29 mouse cellular contexts compared by ENCODE assay signal in the genomic region with DNA sequence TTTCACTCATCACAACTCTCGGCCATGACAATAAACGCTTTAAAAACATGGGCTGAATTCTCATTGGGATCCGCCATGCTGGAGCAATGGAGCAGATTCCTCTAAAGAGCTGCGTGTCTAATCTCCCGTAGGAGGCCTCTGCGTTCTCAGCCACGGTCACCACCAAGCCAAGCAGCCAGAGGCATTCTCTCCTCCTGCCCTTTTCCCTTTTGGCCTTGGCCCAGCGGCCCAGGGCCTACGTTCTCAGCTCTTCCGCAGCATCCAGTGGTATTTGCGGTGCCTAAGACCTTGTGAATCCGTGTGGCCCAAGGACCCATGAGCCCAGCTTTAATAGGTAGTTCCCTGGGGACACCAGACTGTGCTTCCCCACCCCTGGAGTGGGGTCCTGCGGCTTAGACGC. TPM values are rescaled to one million over a fixed set of nuclear protein-coding genes. Genes with fewer than 3 reads are reported as not detected.
DNase-seq lines count a peak whose midpoint lies in the region; ATAC-seq and TF ChIP-seq lines count a peak whose summit lies in the region.
"Had no signal": no experiment of that assay in that cellular context is flagged by ENCODE, and none has a peak within 500 bp of the region (broad histone marks: within the 10 kb centered on the region; RNA-seq: fewer than 3 reads in every experiment).

No protein-coding gene starts in this region.

- DNase-seq in adrenal gland, postnatal 36 days: peak; percentile 21 to 40
- DNase-seq in adrenal gland, adult 2 months: no peak
- DNase-seq in midbrain, embryonic 11.5 days (ENCODE audit: low spot score, missing footprints): peak; percentile 44
- peak; percentile 29 for DNase-seq in limb, embryonic 10.5 days (ENCODE audit: low spot score)
- no peak for DNase-seq in yolk sac, embryonic 10.5 days (ENCODE audit: low spot score)
- DNase-seq in layer of hippocampus, postnatal 25 days (ENCODE audit: extremely low spot score in 1 of 2, low spot score in 1 of 2): no peak
- DNase-seq: adrenal gland, adult 8-10 months; B cell, adult 2 months; cerebellum, adult 11-12 months; cerebellum, adult 8-10 months; cerebellum, postnatal 10 days; cerebellum, postnatal 36 days; gastrocnemius, adult 2 months; gastrocnemius, postnatal 14 days; heart, adult 18-20 months; heart, postnatal 14 days; heart, postnatal 4 days; kidney, adult 11 months had no signal

- no peaks in the 10 kb centered on the region for H3K36me3 ChIP-seq in midbrain, embryonic 11.5 days (ENCODE audit: control insufficient read depth, insufficient read depth, low read length)
- no peaks in the 10 kb centered on the region for H3K36me3 ChIP-seq in midbrain, embryonic 16.5 days (ENCODE audit: control insufficient read depth, insufficient read depth, low read length)
- H3K36me3 ChIP-seq in ES-Bruce4 (ENCODE audit: control insufficient read depth, insufficient read depth, low read length, poor library complexity, severe bottlenecking): no peaks in the 10 kb centered on the region
- H3K36me3 ChIP-seq in limb, embryonic 10.5 days: no peaks in the 10 kb centered on the region
- H3K36me3 ChIP-seq: forebrain, embryonic 10.5 days; heart, embryonic 10.5 days; heart, embryonic 13.5 days had no signal

- no peak for TF ChIP-seq POLR2A in ES-Bruce4 (IDR thresholded peaks at IDR 0.05; ENCODE audit: insufficient read depth, low read length)

- 79% methylated on average over 14 of the region's 14 CpGs for WGBS in midbrain, embryonic 11.5 days
- 81% methylated on average over 14 of the region's 14 CpGs for WGBS in midbrain, embryonic 16.5 days
- WGBS in limb, embryonic 10.5 days: 86% methylated on average over 14 of the region's 14 CpGs

- no peak overlapping the region for H3K4me3 ChIP-seq in midbrain, embryonic 11.5 days (ENCODE audit: low read depth, low read length)
- H3K4me3 ChIP-seq in midbrain, embryonic 16.5 days (ENCODE audit: low read depth, low read length): no peak overlapping the region
- 0 out of 2 replicates have a peak overlapping the region, but pooled peaks have one; percentile 4 for H3K4me3 ChIP-seq in ES-Bruce4 (ENCODE audit: low read depth, low read length)
- H3K4me3 ChIP-seq in limb, embryonic 10.5 days: no peak overlapping the region
- H3K4me3 ChIP-seq: forebrain, embryonic 10.5 days; forebrain, embryonic 13.5 days; gastrocnemius, adult 2 months; heart, embryonic 10.5 days; heart, embryonic 13.5 days had no signal

- H3K9me3 ChIP-seq in midbrain, embryonic 11.5 days (ENCODE audit: control insufficient read depth, low read length): no peaks in the 10 kb centered on the region
- H3K9me3 ChIP-seq in midbrain, embryonic 16.5 days (replicated peaks; ENCODE audit: control insufficient read depth, low read length, poor library complexity, severe bottlenecking): no peaks in the 10 kb centered on the region
- H3K9me3 ChIP-seq in ES-Bruce4 (replicated peaks; ENCODE audit: control insufficient read depth, insufficient read depth, low read length, poor library complexity, severe bottlenecking): no peaks in the 10 kb centered on the region
- no peaks in the 10 kb centered on the region for H3K9me3 ChIP-seq in limb, embryonic 10.5 days (replicated peaks)
- H3K9me3 ChIP-seq: forebrain, embryonic 10.5 days; forebrain, embryonic 13.5 days; heart, embryonic 10.5 days; heart, embryonic 13.5 days had no signal

- TF ChIP-seq CTCF in ES-Bruce4 (IDR thresholded peaks at IDR 0.05; ENCODE audit: low read depth, low read length): no peak

- H3K27me3 ChIP-seq in midbrain, embryonic 11.5 days (ENCODE audit: control insufficient read depth, insufficient read depth, low read length): no peaks in the 10 kb centered on the region
- H3K27me3 ChIP-seq in midbrain, embryonic 16.5 days (ENCODE audit: control insufficient read depth, insufficient read depth, low read depth, low read length): no peaks in the 10 kb centered on the region
- H3K27me3 ChIP-seq in ES-Bruce4 (ENCODE audit: control insufficient read depth, insufficient read depth, low read length, poor library complexity, severe bottlenecking): no peaks in the 10 kb centered on the region
- peaks cover 43% of the 10 kb centered on the region for H3K27me3 ChIP-seq in limb, embryonic 10.5 days (ENCODE audit: low read depth, poor library complexity, severe bottlenecking)
- H3K27me3 ChIP-seq: CH12.LX; forebrain, embryonic 13.5 days; heart, embryonic 13.5 days had no signal

- H3K9ac ChIP-seq in midbrain, embryonic 11.5 days (ENCODE audit: low read length): no peak overlapping the region
- no peak overlapping the region for H3K9ac ChIP-seq in midbrain, embryonic 16.5 days (ENCODE audit: low read depth, low read length)
- no peak overlapping the region for H3K9ac ChIP-seq in ES-Bruce4 (ENCODE audit: low read depth, poor library complexity, severe bottlenecking)
- H3K9ac ChIP-seq: forebrain, embryonic 13.5 days; hindbrain, embryonic 14.5 days had no signal

- H3K4me2 ChIP-seq in midbrain, embryonic 11.5 days: no peak overlapping the region
- no peak overlapping the region for H3K4me2 ChIP-seq in midbrain, embryonic 16.5 days (ENCODE audit: low read length)
- H3K4me2 ChIP-seq: forebrain, embryonic 13.5 days; heart, embryonic 13.5 days; hindbrain, embryonic 14.5 days had no signal

- peaks cover 7% of the 10 kb centered on the region for H3K4me1 ChIP-seq in midbrain, embryonic 11.5 days (ENCODE audit: control insufficient read depth, insufficient read depth, low read length)
- peaks cover 3% of the 10 kb centered on the region; the same call in 1 of the 2 replicates for H3K4me1 ChIP-seq in midbrain, embryonic 16.5 days (ENCODE audit: control insufficient read depth, insufficient read depth, low read length)
- H3K4me1 ChIP-seq in ES-Bruce4 (ENCODE audit: control insufficient read depth, insufficient read depth, low read length): no peaks in the 10 kb centered on the region
- peaks cover 58% of the 10 kb centered on the region for H3K4me1 ChIP-seq in limb, embryonic 10.5 days

- no peak for TF ChIP-seq EP300 in ES-Bruce4 (IDR thresholded peaks at IDR 0.05; ENCODE audit: insufficient read depth, low read depth, low read length)

- no peak overlapping the region for H3K27ac ChIP-seq in midbrain, embryonic 11.5 days (ENCODE audit: low read depth, low read length)
- no peak overlapping the region for H3K27ac ChIP-seq in midbrain, embryonic 16.5 days (ENCODE audit: low read length)
- no peak overlapping the region for H3K27ac ChIP-seq in ES-Bruce4 (ENCODE audit: insufficient read depth, low read length)
- peak overlapping the region; percentile 39; the same call in 1 of the 2 replicates for H3K27ac ChIP-seq in limb, embryonic 10.5 days
- H3K27ac ChIP-seq: forebrain, embryonic 13.5 days; gastrocnemius, adult 2 months; heart, embryonic 13.5 days; hindbrain, embryonic 14.5 days; hindbrain, postnatal 0 days had no signal

- no peak for ATAC-seq in midbrain, embryonic 11.5 days (ENCODE audit: low FRiP score)
- no peak for ATAC-seq in midbrain, embryonic 16.5 days
- ATAC-seq: forebrain, embryonic 13.5 days; forebrain, embryonic 16.5 days; hindbrain, postnatal 0 days; inflammation-experienced regulatory T-cells, adult 6 months had no signal

RNA-seq across cellular contexts. Expression of gene Comtd1, which starts 8.1 kb away (rescaled TPM):
- total RNA-seq in adrenal gland, postnatal 36 days (2021): 10 to 100 TPM; 54.8 to 83.5 TPM
- total RNA-seq in adrenal gland, adult 2 months (2021): 10 to 100 TPM; 59.2 to 77.6 TPM
- polyA plus RNA-seq in adrenal gland, adult 2 months (2012; rRNA removed): 81.6 and 83.0 TPM in 2 replicates
- polyA plus RNA-seq in midbrain, embryonic 11.5 days (2014; fragmentation: Nextera tagmentation; extraction: Ambion mirVana): 11.8 and 12.6 TPM in 2 replicates
- polyA plus RNA-seq in midbrain, embryonic 16.5 days (2015; fragmentation: Nextera tagmentation; extraction: Ambion mirVana): 58.1 and 58.7 TPM in 2 replicates
- polyA plus RNA-seq in ES-Bruce4 (2011; ENCODE audit: insufficient read depth, insufficient read length, low read depth, missing spikeins): 12.8 and 19.4 TPM in 2 replicates
- polyA plus RNA-seq in limb, embryonic 10.5 days (2016; fragmentation: Nextera tagmentation; extraction: Ambion mirVana): 20.9 and 29.8 TPM in 2 replicates
- total RNA-seq in layer of hippocampus, postnatal 25 days (2021): 10 to 100 TPM; 24.7 to 33.0 TPM

RNA-seq across cellular contexts. Expression of gene Vdac2, which starts 31.8 kb away (rescaled TPM):
- total RNA-seq in adrenal gland, postnatal 36 days (2021): 100 to 1,000 TPM; 206 to 231 TPM
- 100 to 1,000 TPM; 196 to 221 TPM for total RNA-seq in adrenal gland, adult 2 months (2021)
- polyA plus RNA-seq in adrenal gland, adult 2 months (2012; rRNA removed): 213 and 280 TPM in 2 replicates
- 312 and 315 TPM in 2 replicates for polyA plus RNA-seq in midbrain, embryonic 11.5 days (2014; fragmentation: Nextera tagmentation; extraction: Ambion mirVana)
- 291 and 294 TPM in 2 replicates for polyA plus RNA-seq in midbrain, embryonic 16.5 days (2015; fragmentation: Nextera tagmentation; extraction: Ambion mirVana)
- 358 and 367 TPM in 2 replicates for polyA plus RNA-seq in ES-Bruce4 (2011; ENCODE audit: insufficient read depth, insufficient read length, low read depth, missing spikeins)
- 301 and 316 TPM in 2 replicates for polyA plus RNA-seq in limb, embryonic 10.5 days (2016; fragmentation: Nextera tagmentation; extraction: Ambion mirVana)
- total RNA-seq in layer of hippocampus, postnatal 25 days (2021): 100 to 1,000 TPM; 218 to 242 TPM

Comparison
In these comparisons a context has a peak if more than half of its experiments do, and no peak if none do; other contexts are left out.
1. DNase-seq: peak in adrenal gland, postnatal 36 days (2 of 2), midbrain, embryonic 11.5 days (single experiment) and limb, embryonic 10.5 days (single experiment); none in adrenal gland, adult 2 months (single experiment), yolk sac, embryonic 10.5 days (single experiment) and layer of hippocampus, postnatal 25 days (0 of 2).